Mouse (Mus musculus) brown adipose tissue, adult 24 weeks (tissue): Measurements from ENCODE around the gene Ing5. TPM values are rescaled to one million over a fixed set of nuclear protein-coding genes. Genes with fewer than 3 reads are reported as not detected.
A peak's percentile ranks its signal among the peaks of the same experiment; 100 is the strongest.
"Not testable (repeated sequence)": the region's sequence is repeated elsewhere in the genome, so short reads cannot be mapped to it uniquely, and the experiment has no call there.

Experiments used
- H3K27ac ChIP-seq: fragments of 200-500 bp; replicated peaks from 2 replicates; pipeline ENCODE4 v1.5.1; 2012; ENCODE audit warnings: low read depth, mild to moderate bottlenecking, low read length
- H3K4me1 ChIP-seq: fragments of 200-500 bp; 2 replicates; pipeline ENCODE4 v1.6.1; 2012; ENCODE audit warnings: low read length, mixed read lengths; ENCODE audit not compliant: control insufficient read depth, insufficient read depth, insufficient read length
- H3K4me3 ChIP-seq: fragments of 200-500 bp; 2 replicates; pipeline ENCODE4 v1.5.1; 2012; ENCODE audit warnings: low read depth, mild to moderate bottlenecking, low read length, moderate library complexity; ENCODE audit not compliant: insufficient read depth
- polyA plus RNA-seq: library from polyadenylated mRNA; stranded (reverse); fragments of >200 nt; gene quantifications from 2 replicates; pipeline ENCODE4 v1.2.4, GENCODE M21; 2012; ENCODE audit not compliant: missing spikeins, insufficient read depth, insufficient read length

Gene Ing5
- 5.0 and 6.1 TPM in 2 replicates for polyA plus RNA-seq

- H3K4me1 ChIP-seq = peaks cover 7% of the 10 kb centered on the region
- peak within 1 kb of the TSS; percentile 72 for H3K27ac ChIP-seq
- peak within 1 kb of the TSS; percentile 65 for H3K4me3 ChIP-seq
Observed at GRCm38 (mm10) chr1:93803556-93804507, at the start of gene Ing5. Ing5 (plus strand) TSS chr1:93803965.

DNA sequence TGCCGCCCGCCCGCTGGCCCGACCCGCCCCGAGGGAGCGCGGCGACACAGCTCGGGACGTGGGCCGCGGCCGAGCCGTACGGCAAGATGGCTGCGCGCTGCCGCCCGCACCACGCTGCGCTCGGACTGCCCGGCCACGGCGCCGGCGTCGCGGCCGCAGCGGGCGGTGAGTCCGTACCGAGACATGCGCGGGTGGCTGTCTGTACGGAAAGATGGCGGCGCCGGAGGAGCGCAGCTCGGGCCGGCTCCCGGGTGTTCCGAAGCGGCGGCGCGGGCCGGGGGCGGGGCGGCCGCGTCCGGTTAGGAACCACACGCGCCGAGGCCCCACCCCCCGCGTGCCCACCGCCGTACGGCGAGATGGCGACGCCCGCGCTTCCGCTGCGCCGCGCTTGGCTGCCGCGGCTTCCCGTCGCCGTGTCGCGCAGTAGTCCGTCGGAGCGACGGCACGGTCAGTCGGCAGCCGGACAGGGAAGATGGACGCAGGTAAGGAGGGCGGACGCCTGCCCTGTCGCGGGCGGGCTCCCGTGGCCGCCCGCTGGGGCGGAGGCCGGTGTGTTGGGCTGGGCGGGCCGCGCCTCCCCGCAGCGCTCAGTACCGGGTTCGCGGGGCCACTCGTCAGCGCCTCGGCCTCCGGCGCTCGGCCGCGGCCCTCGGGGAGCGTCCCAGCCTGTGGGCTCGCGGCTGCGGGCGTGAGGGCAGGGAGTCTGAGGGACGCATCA is 49.0 kb upstream of the Ing5 start, which contains the start of gene Thap4:
TSS of gene Thap4 (minus strand) at position 292 of the 718 bp plus-strand sequence.
- Histone ChIP-seq H3K4me1 (peaks cover 7% of the 10 kb centered on the region; the same call in 1 of the 2 replicates), H3K27ac (peak within 1 kb of the TSS; percentile 43; the same call in 1 of the 2 replicates), H3K4me3 (peak within 1 kb of the TSS; percentile 91)

GRCm38 (mm10) chr1:93755291-93755610 is 48.5 kb upstream of the Ing5 start:
- 0 out of 2 replicates have a peak overlapping the region, but pooled peaks have one; percentile 13 for H3K27ac ChIP-seq
- H3K4me1 ChIP-seq = peaks cover 7% of the 10 kb centered on the region; the same call in 1 of the 2 replicates
- peak overlapping the region; percentile 91 for H3K4me3 ChIP-seq

DNA sequence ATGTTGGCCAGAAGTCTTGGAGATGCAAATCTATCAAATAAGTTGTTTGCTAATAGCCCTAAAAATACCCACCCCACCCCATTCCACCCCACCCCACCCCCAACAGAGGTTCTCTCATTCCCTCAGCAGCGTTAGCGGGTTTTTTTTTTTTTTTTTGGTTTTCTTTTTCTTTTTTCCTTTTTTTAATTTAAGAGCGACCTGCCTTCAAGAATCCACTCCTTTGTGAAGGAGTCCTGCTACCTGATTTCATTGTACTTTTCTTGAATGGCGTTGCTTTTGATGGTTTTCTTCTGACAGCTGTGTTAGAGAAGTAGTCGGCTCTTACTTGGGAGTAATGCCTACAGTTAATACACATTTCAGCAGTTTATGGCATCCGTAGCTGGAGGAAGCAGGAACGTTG is 48.1 kb upstream of the Ing5 start:
- H3K4me1 ChIP-seq = peaks cover 7% of the 10 kb centered on the region; the same call in 1 of the 2 replicates
- H3K27ac ChIP-seq = no peak overlapping the region
- H3K4me3 ChIP-seq = peak overlapping the region; percentile 91

DNA sequence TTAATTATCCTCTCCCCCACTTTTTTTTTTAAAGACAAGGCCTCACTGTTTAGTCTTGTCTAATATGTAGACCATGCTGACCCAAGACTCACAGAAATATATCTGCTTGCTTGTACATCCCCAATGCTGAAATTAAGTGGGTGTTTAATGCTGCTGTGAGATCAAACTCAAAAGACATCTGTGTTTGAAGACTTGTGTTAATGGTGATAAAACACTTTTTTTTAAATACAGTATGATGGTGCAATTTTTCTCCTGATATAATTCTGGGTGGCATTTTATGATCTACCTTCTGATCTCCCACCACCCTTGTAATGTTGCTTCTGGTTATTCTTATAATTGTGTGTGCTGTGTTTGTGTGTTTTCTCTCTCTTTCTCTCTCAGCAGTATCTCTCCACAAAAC is 47.6 kb upstream of the Ing5 start:
- Histone ChIP-seq H3K4me3 (no peak overlapping the region), H3K4me1 (peaks cover 7% of the 10 kb centered on the region; the same call in 1 of the 2 replicates), H3K27ac (no peak overlapping the region)

GRCm38 (mm10) chr1:93760076-93760475 is 43.7 kb upstream of the Ing5 start:
- Histone ChIP-seq H3K27ac (no peak overlapping the region), H3K4me3 (no peak overlapping the region), H3K4me1 (peaks cover 5% of the 10 kb centered on the region; the same call in 1 of the 2 replicates)

DNA sequence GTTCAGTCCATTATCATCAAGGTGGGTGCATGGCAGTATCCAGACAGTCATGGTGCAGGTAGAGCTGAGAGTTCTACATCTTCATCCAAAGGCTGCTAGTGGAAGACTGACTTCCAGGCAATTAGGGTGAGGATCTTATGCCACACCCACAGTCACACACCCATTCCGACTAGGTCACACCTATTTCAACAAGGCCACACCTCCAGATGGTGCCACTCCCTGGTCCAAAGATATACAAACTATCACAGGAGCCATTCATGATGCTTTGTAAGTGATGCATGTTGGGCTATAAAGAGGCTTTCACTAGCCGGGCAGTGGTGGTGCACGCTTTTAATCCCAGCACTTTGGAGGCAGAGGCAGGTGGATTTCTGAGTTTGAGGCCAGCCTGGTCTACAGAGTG is 40.2 kb upstream of the Ing5 start:
- H3K4me1 ChIP-seq, H3K27ac ChIP-seq, H3K4me3 ChIP-seq: not testable (repeated sequence)

- H3K4me3 ChIP-seq = no peak overlapping the region
- no peak overlapping the region for H3K27ac ChIP-seq
Observed at GRCm38 (mm10) chr1:93764871-93765591, 38.7 kb upstream of the Ing5 start.

GRCm38 (mm10) chr1:93767600-93767999 is 36.2 kb upstream of the Ing5 start:
- H3K27ac ChIP-seq = no peak overlapping the region
- no peaks in the 10 kb centered on the region for H3K4me1 ChIP-seq
- no peak overlapping the region for H3K4me3 ChIP-seq

More at GRCm38 (mm10) chr1:93764871-93765591, 38.7 kb upstream of the Ing5 start:
- no peaks in the 10 kb centered on the region for H3K4me1 ChIP-seq

DNA sequence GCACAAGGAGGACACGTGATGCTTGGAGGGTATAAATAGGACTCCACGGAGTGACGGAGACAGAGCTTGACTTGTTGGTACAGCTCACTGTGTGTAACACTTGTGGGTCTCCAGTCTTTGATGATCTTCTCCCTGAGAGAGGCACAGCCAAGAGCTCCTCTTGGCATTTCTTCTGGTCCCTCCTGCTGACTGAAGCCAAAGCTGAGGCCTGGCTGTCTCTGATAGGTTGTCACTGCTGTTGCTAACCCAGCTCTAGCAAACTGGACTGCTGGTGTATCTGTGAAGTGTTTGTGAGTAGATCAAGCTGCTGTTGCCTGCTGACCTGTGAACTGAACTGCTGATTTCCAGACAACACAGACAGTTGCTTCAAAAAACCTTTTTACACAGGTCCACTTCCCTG is 33.9 kb upstream of the Ing5 start:
- H3K4me1 ChIP-seq = no peaks in the 10 kb centered on the region
- H3K27ac ChIP-seq = no peak overlapping the region
- no peak overlapping the region for H3K4me3 ChIP-seq

DNA sequence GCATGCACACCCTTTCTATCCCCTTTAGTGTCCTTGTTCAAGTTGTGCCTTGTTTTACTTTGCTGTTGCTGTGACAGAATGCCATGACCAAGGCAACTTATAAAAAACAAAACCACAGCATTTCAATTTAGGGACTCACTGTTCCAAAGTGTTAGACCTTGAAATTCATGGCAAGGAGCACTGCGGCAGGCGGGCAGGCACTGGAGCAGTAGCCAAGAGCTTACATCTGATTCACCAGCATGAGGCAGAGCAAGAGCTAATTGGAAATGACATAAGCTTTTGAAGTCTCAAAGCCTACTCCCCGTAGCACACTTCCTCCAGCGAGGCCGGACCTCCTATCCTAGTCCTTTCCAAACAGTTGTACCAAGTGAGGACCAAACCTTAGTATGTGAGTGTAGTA is 27.1 kb upstream of the Ing5 start:
- no peaks in the 10 kb centered on the region for H3K4me1 ChIP-seq
- H3K4me3 ChIP-seq = no peak overlapping the region
- H3K27ac ChIP-seq = no peak overlapping the region

- H3K4me3 ChIP-seq = no peak overlapping the region
- no peaks in the 10 kb centered on the region for H3K4me1 ChIP-seq
- no peak overlapping the region for H3K27ac ChIP-seq
Observed at GRCm38 (mm10) chr1:93786912-93787311, 16.9 kb upstream of the Ing5 start.

DNA sequence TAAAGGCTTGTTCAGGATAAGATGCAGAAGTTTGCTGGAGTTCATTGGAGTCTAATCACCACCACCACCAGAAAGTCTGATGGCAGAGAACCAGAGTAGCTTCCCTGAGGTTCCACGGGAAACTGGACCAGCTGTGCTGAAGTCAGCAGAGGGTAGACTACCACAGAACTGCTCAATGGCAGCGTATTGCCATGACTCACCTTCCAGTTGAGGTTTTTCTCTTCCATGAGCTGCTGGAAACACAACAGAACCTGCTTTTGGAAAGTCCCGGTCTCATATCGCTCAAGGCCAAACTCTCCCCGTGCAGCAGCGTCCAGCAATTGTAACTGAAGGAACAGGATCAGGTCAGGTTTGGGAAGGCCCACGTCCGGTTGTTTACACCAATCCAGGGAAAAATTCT is 9.2 kb upstream of the Ing5 start:
- no peaks in the 10 kb centered on the region for H3K4me1 ChIP-seq
- no peak overlapping the region for H3K4me3 ChIP-seq
- no peak overlapping the region for H3K27ac ChIP-seq

DNA sequence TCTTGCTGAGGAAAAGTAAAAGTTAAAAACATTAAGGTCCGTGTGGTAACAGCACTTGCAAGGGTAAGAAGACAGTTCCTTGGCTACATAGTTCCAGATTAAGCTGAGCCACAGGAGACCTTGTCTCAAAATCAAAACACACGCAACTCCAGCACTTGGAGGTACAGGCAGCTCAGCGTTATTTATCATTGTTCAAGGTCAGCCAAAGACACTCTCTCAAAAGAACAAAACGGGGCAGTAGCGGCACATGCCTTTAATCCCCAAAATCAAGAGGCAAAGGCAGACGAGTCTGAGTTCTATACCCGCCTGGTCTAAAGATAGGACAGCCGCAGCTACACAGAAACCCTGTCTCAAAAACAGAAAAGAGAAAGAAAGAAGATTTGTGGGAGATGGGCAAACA is 7.9 kb upstream of the Ing5 start:
- Histone ChIP-seq H3K27ac (no peak overlapping the region), H3K4me3 (no peak overlapping the region)

More for the DNA sequence above, 7.9 kb upstream of the Ing5 start:
- H3K4me1 ChIP-seq = no peaks in the 10 kb centered on the region
